Mouse (Mus musculus) spleen, adult 2 months (tissue): ENCODE data around the gene Nhlh1. TPM values are rescaled to one million over a fixed set of nuclear protein-coding genes. Genes with fewer than 3 reads are reported as not detected.

ENCODE experiments used
- DNase-seq, 2 experiments: peaks; one replicate each; pipeline versions ENCODE4 v3.0.0 to v3.0.0-alpha.2; 2012 to 2021; ENCODE audit warnings: low spot score in 2 of 2, low read depth in 1 of 2
- H3K27ac ChIP-seq: fragments of 200-500 bp; 2 replicates; pipeline ENCODE4 v1.5.1; 2012; ENCODE audit warnings: low read length, inconsistent platforms; ENCODE audit not compliant: insufficient read depth
- H3K27me3 ChIP-seq: fragments of 200-500 bp; 2 replicates; pipeline ENCODE4 v1.6.1; 2012; ENCODE audit warnings: mild to moderate bottlenecking, moderate library complexity, low read length, inconsistent platforms; ENCODE audit not compliant: control insufficient read depth, insufficient read depth
- H3K36me3 ChIP-seq: fragments of 200-500 bp; 2 replicates; pipeline ENCODE4 v1.6.1; 2012; ENCODE audit warnings: mild to moderate bottlenecking, low read length, inconsistent platforms; ENCODE audit not compliant: control insufficient read depth, insufficient read depth
- H3K4me1 ChIP-seq: fragments of 200-500 bp; 2 replicates; pipeline ENCODE4 v1.6.1; 2011; ENCODE audit warnings: inconsistent platforms; ENCODE audit not compliant: control insufficient read depth, insufficient read depth, insufficient read length
- H3K4me3 ChIP-seq: fragments of 200-500 bp; 2 replicates; pipeline ENCODE4 v1.5.1; 2011; ENCODE audit warnings: mild to moderate bottlenecking, inconsistent platforms; ENCODE audit not compliant: insufficient read depth, insufficient read length; ENCODE audit errors: extremely low read depth
- CTCF ChIP-seq: fragments of 200-500 bp; IDR thresholded peaks from 2 replicates; pipeline ENCODE4 v1.5.1; 2011; ENCODE audit warnings: mild to moderate bottlenecking, inconsistent platforms; ENCODE audit not compliant: insufficient read depth, insufficient read length, insufficient replicate concordance; ENCODE audit errors: extremely low read depth
- POLR2A ChIP-seq: fragments of 200-500 bp; IDR thresholded peaks from 2 replicates; pipeline ENCODE4 v1.6.1; 2011; ENCODE audit warnings: low read depth, low read length, inconsistent platforms
- whole genome bisulfite sequencing: fragments of 180-500 bp; shearing (Covaris S2); methylation state at CpG from one replicate; pipeline ENCODE4 v1.1.7; 2018; 5-methylcytosine and 5-hydroxymethylcytosine counted together
- polyA plus RNA-seq: library from polyadenylated mRNA; depleted of rRNA; stranded (reverse); fragments of >200 nt; gene quantifications from 2 replicates; pipeline ENCODE4 v1.2.3, GENCODE M21; 2012; rRNA removed

Gene Nhlh1
- polyA plus RNA-seq, 1 experiment = not detected

GRCm38 (mm10) chr1:172009406-172009805, 48.0 kb downstream of the Nhlh1 start:
- DNase-seq = no peak
- H3K27me3 ChIP-seq = no peaks in the 10 kb centered on the region
- no peaks in the 10 kb centered on the region for H3K4me1 ChIP-seq
- H3K36me3 ChIP-seq = 0 out of 2 replicates have a peak, but pooled peaks cover 1% of the 10 kb centered on the region
- no peak overlapping the region for H3K27ac ChIP-seq
- H3K4me3 ChIP-seq = no peak overlapping the region
- no peak for TF ChIP-seq CTCF
- no peak for TF ChIP-seq POLR2A
- WGBS = 97% methylated on average over 21 of the region's 21 CpGs

GRCm38 (mm10) chr1:172008351-172008750, 49.0 kb downstream of the Nhlh1 start:
- DNase-seq = no peak
- no peaks in the 10 kb centered on the region for H3K27me3 ChIP-seq
- no peak overlapping the region for H3K27ac ChIP-seq
- TF ChIP-seq POLR2A = no peak
- no peak for TF ChIP-seq CTCF
- H3K4me3 ChIP-seq = no peak overlapping the region
- H3K4me1 ChIP-seq = no peaks in the 10 kb centered on the region
- 0 out of 2 replicates have a peak, but pooled peaks cover 1% of the 10 kb centered on the region for H3K36me3 ChIP-seq
- 96% methylated on average over 9 of the region's 9 CpGs for WGBS

- Histone ChIP-seq H3K4me3 (no peak overlapping the region), H3K27ac (no peak overlapping the region), H3K36me3 (0 out of 2 replicates have a peak, but pooled peaks cover 1% of the 10 kb centered on the region), H3K4me1 (no peaks in the 10 kb centered on the region), H3K27me3 (no peaks in the 10 kb centered on the region)
- 91% methylated on average over 21 of the region's 21 CpGs for WGBS
- no peak for DNase-seq
- no peak for TF ChIP-seq CTCF
- TF ChIP-seq POLR2A = no peak
These were observed 49.6 kb downstream of the Nhlh1 start for GRCm38 (mm10) chr1:172007761-172008160.

Other genes with a start within 250 kb of the Nhlh1 start
- 8.4 and 10.9 TPM in 2 replicates for gene Cd84, start 217.9 kb downstream of the Nhlh1 start, polyA plus RNA-seq
- gene Gm10521, start 161.9 kb downstream of the Nhlh1 start, polyA plus RNA-seq = 2.1 and 3.7 TPM in 2 replicates
- gene Slamf6, start 140.1 kb downstream of the Nhlh1 start, polyA plus RNA-seq = 17.1 and 22.0 TPM in 2 replicates
- gene Vangl2, start 29.1 kb downstream of the Nhlh1 start, polyA plus RNA-seq = 3.7 and 4.3 TPM in 2 replicates
- gene Copa, start 25.0 kb upstream of the Nhlh1 start, polyA plus RNA-seq = 26.9 and 31.7 TPM in 2 replicates
- 64.0 and 64.4 TPM in 2 replicates for gene Ncstn, start 25.2 kb upstream of the Nhlh1 start, polyA plus RNA-seq
- 26.4 and 28.0 TPM in 2 replicates for gene Pex19, start 69.2 kb upstream of the Nhlh1 start, polyA plus RNA-seq
- 38.5 and 46.1 TPM in 2 replicates for gene Dcaf8, start 90.5 kb upstream of the Nhlh1 start, polyA plus RNA-seq
- gene Pea15a, start 149.2 kb upstream of the Nhlh1 start, polyA plus RNA-seq = 32.4 and 33.5 TPM in 2 replicates
- gene Casq1, start 162.3 kb upstream of the Nhlh1 start, polyA plus RNA-seq = 0.35 and 0.40 TPM in 2 replicates
- gene Atp1a4, start 200.8 kb upstream of the Nhlh1 start, polyA plus RNA-seq = 0.04 TPM in 1 of 2 replicates, not detected in the other
- gene Igsf8, start 204.1 kb upstream of the Nhlh1 start, polyA plus RNA-seq = 117 and 119 TPM in 2 replicates
- gene Atp1a2, start 240.5 kb upstream of the Nhlh1 start, polyA plus RNA-seq = 3.1 and 3.9 TPM in 2 replicates